Mouse (Mus musculus) cerebellum, adult 2 months (tissue): Measurements from ENCODE around the gene Akr1d1.

Source experiments
- CTCF ChIP-seq: fragments of 200-500 bp; IDR thresholded peaks from 2 replicates; pipeline ENCODE4 v1.5.1; 2011; ENCODE audit warnings: low read depth, mild to moderate bottlenecking, control low read depth, low read length, moderate library complexity, borderline replicate concordance; ENCODE audit not compliant: insufficient read depth
- POLR2A ChIP-seq: fragments of 200-500 bp; IDR thresholded peaks from 2 replicates; pipeline ENCODE4 v1.6.1; 2011; ENCODE audit warnings: low read length, control low read depth, borderline replicate concordance; ENCODE audit not compliant: insufficient read depth

- TF ChIP-seq POLR2A: no peak
- no peak for TF ChIP-seq CTCF
Measured at GRCm38 (mm10) chr6:37542145-37542544, 12.2 kb downstream of the Akr1d1 start.
